Mouse (Mus musculus) kidney, adult 8-10 months (tissue): Measurements from ENCODE around the gene Abt1.

ENCODE experiments used
- DNase-seq, 2 experiments: peaks; one replicate each; pipeline ENCODE4 v3.0.0; 2022

Gene Abt1

DNA sequence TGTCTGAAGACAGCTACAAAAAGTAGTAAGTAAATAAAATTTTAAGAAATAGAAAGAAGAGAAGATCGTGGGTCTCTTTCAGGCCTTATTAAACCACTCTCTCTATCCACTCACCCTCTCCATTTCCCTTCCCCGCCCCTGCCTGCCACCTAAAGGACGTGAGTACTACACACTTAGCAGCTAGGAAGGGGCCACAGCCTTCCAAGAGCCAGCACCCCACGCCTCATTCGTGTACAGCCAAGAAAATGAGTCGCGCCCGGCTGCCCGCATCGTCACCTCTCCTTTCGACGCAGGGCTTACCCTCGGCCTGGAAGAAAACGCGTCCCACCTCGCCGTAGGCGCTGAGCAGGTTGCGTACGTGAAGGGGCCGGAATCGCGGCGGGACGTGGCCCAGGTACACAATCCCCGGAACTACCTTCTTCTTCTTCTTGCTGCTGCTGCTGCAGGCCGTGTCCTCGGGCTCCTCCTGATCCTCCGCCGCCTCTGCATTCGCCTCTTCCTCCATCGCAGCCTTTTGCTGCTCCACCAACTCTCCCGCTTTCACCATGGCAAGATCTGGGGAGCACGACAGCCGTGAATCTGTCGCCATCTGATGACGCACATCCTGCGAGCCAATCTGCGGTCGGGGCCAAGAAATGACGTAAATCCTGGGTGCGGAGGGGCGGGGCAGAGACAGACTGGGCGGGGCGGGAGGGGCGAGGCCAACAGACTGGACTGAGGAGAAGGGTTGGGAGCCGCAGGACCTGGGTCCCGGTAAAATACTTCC lies at the start of gene Abt1:
Abt1 (minus strand) TSS at position 581 of the 766 bp plus-strand sequence.
- DNase-seq, result peak; percentile 84 to 91

GRCm38 (mm10) chr13:23466911-23467310 lies 43.2 kb upstream of the Abt1 start:
- DNase-seq, result peak; percentile 58 to 81

DNA sequence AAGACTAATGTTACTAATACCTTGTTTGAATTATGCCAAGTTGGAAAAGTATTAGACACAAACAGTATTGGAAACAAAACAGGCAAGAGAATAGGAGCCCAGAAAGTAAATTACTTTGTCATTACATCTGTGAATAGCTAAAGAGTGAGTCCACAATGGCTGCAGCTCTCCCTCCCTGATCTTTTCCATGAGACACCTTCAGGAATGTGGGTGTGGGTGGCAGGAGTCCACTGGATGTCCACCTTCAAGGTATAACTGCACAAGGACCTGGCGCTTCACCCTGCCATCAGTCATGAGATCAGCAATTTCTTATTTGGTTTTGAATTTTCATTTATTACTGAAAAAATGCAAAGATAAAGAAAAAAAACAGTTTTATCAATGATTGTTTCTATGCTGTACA lies 42.6 kb upstream of the Abt1 start:
- DNase-seq, result no peak

DNA sequence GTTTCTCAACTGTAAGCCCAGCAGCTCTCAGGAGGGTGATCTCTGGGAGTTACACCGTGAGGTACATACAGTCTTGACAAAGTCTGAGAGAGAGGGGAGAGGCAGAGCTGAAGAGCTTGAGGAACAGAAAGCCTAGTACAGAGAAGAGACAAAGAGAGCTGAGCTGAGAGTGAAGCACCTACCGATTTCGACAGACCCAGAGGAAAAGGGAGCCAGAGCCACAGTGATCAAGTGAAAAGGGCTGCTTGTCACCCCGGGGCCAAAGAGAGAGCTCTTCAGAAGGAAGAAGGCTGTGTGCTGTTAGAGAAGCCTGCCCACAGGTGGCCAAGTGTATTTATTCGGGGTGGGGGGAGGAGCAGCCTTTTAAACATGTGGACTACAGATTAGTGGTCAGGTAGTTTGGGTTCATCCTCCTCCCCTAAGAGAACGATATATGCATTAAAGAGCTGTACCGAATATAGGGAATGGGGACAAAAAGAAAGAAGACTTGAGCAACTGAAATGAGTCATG lies 42.0 kb upstream of the Abt1 start, which contains the start of gene Btn1a1:
Btn1a1 (minus strand) TSS at position 302 of the 510 bp plus-strand sequence.
- DNase-seq, result no peak

- DNase-seq, result no peak
Measured at GRCm38 (mm10) chr13:23464841-23465366, 41.2 kb upstream of the Abt1 start.

GRCm38 (mm10) chr13:23464224-23464637 lies 40.6 kb upstream of the Abt1 start:
- DNase-seq, result no peak

GRCm38 (mm10) chr13:23463381-23464223 lies 39.9 kb upstream of the Abt1 start:
- DNase-seq, result peak; percentile 38 to 70

GRCm38 (mm10) chr13:23462669-23463068 lies 39.0 kb upstream of the Abt1 start:
- no peak for DNase-seq

GRCm38 (mm10) chr13:23462063-23462462 lies 38.4 kb upstream of the Abt1 start:
- DNase-seq, result no peak

DNA sequence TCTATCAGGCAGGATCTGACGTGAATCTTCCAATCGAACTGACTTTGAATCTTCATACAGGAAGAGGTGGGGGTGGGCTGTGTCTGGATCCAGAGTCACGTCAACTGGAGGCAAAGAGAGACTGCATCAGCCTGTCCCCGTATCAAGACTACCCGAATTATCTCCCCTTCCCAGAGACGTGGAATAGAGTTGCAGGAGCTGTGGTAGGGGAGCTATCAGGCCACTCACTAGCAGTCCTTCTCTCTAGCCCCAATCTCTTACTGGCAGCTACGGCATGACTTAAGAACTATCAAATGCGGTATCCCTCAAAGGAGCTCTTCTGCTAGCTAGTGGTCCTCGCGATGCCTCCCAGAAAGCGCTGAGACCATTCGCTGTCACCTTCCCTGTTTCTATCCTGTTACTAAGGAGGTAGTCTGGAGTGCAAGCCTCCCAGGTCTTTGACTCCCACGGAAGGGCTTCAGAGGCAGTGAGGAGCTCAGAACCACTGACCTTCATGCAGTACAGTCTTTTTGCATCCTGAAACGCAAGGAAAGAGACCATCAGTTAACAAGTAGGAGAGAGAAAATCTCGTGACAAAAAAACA lies 35.7 kb upstream of the Abt1 start:
- DNase-seq, result no peak

DNA sequence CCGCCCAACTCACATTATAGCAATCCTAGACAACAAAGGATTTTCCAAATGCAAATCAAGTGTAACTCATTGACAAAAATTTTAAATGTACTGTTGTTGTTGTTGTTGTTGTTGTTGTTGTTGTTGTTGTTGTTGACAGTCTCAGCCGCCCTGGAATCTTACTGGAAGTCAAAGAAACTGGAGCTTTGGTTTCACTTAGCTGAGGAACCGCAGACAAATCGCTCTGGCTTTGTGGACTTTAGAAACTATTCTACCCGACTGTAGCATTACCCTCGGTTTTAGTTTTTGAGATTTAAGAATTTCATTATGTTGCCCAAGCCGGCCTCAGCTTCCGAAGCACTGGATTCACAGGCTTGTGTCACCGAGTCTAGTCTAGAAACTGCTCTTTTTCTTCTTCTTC lies 30.3 kb upstream of the Abt1 start:
- DNase-seq, result no peak

GRCm38 (mm10) chr13:23453362-23453862 lies 29.7 kb upstream of the Abt1 start:
- peak; percentile 84 to 87 for DNase-seq

GRCm38 (mm10) chr13:23450398-23450797 lies 26.7 kb upstream of the Abt1 start:
- peak; percentile 80 to 94 for DNase-seq

DNA sequence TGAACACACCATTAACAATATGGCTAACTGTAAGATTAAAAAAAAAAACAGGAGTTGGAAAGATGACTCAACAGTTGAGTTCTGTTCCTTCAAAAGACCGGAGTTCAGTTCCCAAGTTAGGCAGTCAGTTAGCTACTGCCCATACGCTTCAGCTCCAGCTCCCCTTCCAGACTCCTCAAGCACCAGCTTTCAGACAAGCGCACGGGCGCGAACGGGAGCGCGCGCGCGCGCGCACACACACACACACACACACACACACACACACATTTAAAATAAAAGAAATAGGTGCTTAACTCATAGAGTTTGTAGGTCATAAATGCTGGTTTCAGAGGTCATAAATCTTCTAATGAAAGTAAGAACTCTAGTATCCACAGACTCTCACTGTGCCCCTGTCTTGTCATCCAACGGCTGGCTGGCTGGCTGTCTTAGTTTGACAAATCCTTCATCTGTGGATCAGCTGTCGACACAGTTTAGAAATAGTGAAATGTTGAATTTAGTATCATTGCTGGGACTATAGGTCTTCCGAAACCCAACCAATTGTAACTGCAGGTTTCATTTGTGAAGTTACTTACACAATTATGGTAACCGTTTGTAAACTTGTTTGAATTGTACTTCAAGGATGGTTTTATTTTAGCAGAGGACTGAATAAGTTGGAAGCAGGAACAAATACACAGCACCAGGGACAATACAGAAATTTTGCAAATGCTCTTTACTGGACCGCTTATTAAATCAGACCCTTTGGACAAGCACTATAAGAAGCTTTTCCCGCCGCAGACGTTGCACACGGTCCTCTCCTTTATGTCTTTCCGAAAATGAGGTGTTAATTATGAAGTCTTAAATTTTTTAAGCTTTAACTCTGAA lies 25.8 kb upstream of the Abt1 start:
- peak in 1 of 2 experiments; percentile 30 for DNase-seq

- DNase-seq, result no peak
Measured at GRCm38 (mm10) chr13:23448758-23449157, 25.1 kb upstream of the Abt1 start.

GRCm38 (mm10) chr13:23446498-23446952 lies 22.9 kb upstream of the Abt1 start:
- DNase-seq, result peak; percentile 79 to 92

- peak; percentile 86 to 95 for DNase-seq
Measured at GRCm38 (mm10) chr13:23445561-23446320, 22.1 kb upstream of the Abt1 start.

DNA sequence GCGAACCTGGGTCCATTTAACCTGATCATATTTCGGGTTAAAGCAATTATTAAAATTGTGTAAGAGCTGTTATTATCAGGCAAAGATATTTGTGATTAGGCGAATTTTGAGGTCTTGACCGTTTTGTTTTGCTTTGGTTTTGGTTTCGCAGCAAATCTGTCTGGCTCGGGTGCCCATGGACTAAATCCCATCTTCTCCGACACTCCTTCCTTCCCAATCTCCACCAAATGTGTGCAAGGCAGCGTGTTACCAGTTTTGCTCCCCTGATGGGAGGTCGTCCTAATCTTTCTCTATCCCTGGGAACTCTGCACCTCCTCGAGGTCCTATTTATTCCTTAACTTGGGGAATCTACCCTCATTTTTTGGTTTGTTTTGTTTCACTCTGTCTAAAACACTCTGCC lies 21.5 kb upstream of the Abt1 start:
- DNase-seq, result peak in 1 of 2 experiments; percentile 30

DNA sequence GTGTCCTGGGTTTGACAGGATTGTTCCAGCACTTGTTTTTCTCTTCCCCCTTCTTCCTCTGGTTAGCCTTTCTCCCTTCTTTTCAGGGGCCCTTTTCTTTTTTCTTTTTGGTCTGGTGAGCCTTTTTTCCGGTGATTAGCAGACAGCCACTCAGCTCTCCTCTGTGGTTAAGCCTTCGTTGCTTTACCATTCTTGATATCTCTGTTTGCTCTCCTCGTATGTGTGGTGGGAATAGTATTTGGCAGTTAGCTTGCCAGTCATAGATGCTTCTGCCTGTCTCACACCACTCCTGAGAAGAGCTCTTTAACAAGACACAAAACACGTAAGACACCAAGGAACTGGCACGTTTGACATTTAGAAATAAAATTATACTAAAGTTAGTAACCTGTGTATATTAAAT lies 20.8 kb upstream of the Abt1 start:
- DNase-seq, result no peak

- DNase-seq, result no peak
Measured at GRCm38 (mm10) chr13:23439901-23440300, 16.2 kb upstream of the Abt1 start.

- peak in 1 of 2 experiments; percentile 63 for DNase-seq
Measured at GRCm38 (mm10) chr13:23438521-23438920, 14.9 kb upstream of the Abt1 start.
